Mouse (Mus musculus): ENCODE measurements at regions not wholly inside any gene's neighbourhood (a gene's known extent, or its start where the extent isn't known, plus 50 kb on each side); places are given as distances from the start of the nearest gene placed in this dataset.
A peak's percentile ranks its signal among the peaks of the same experiment; 100 is the strongest.
"Not testable (repeated sequence)": the region's sequence is repeated elsewhere in the genome, so short reads cannot be mapped to it uniquely, and the experiment has no call there.

- no peak for DNase-seq (ENCODE audit: low read depth, low spot score)
These were observed 457.3 kb upstream of the Nrsn1 start for GRCm38 (mm10) chr13:25727504-25728095.

- no peak for DNase-seq (ENCODE audit: low read depth, low spot score)
These were observed 452.6 kb upstream of the Nrsn1 start for GRCm38 (mm10) chr13:25722595-25723525.

GRCm38 (mm10) chr13:25700965-25701364, 430.7 kb upstream of the Nrsn1 start:
- no peak for DNase-seq (ENCODE audit: low read depth, low spot score)

- DNase-seq (ENCODE audit: low read depth, low spot score): no peak
These were observed 425.7 kb upstream of the Nrsn1 start for GRCm38 (mm10) chr13:25695956-25696355.

GRCm38 (mm10) chr13:25695017-25695604, 424.8 kb upstream of the Nrsn1 start:
- DNase-seq (ENCODE audit: low read depth, low spot score): no peak

- DNase-seq (ENCODE audit: low read depth, low spot score): no peak
These were observed 408.0 kb upstream of the Nrsn1 start for GRCm38 (mm10) chr13:25678221-25678735.

GRCm38 (mm10) chr13:25675208-25675607, 404.9 kb upstream of the Nrsn1 start:
- no peak for DNase-seq (ENCODE audit: low read depth, low spot score)

- no peak for DNase-seq (ENCODE audit: low read depth, low spot score)
These were observed 395.7 kb upstream of the Nrsn1 start for GRCm38 (mm10) chr13:25666022-25666421.

- DNase-seq (ENCODE audit: low read depth, low spot score): no peak
These were observed 394.8 kb upstream of the Nrsn1 start for GRCm38 (mm10) chr13:25664963-25665606.

- DNase-seq (ENCODE audit: low read depth, low spot score): no peak
These were observed 378.1 kb upstream of the Nrsn1 start for GRCm38 (mm10) chr13:25648430-25648786.

GRCm38 (mm10) chr13:25647711-25648429, 377.6 kb upstream of the Nrsn1 start:
- DNase-seq (ENCODE audit: low read depth, low spot score): no peak

GRCm38 (mm10) chr13:25639522-25640291, 369.4 kb upstream of the Nrsn1 start:
- peak; percentile 48 for DNase-seq (ENCODE audit: low read depth, low spot score)

GRCm38 (mm10) chr13:25629466-25629865, 359.2 kb upstream of the Nrsn1 start:
- no peak for DNase-seq (ENCODE audit: low read depth, low spot score)

- DNase-seq (ENCODE audit: low read depth, low spot score): no peak
These were observed 347.3 kb upstream of the Nrsn1 start for GRCm38 (mm10) chr13:25617578-25617977.

GRCm38 (mm10) chr13:25611986-25612385, 341.7 kb upstream of the Nrsn1 start:
- no peak for DNase-seq (ENCODE audit: low read depth, low spot score)

GRCm38 (mm10) chr13:25609641-25610040, 339.3 kb upstream of the Nrsn1 start:
- no peak for DNase-seq (ENCODE audit: low read depth, low spot score)

- no peak for DNase-seq (ENCODE audit: low read depth, low spot score)
These were observed 338.9 kb upstream of the Nrsn1 start for GRCm38 (mm10) chr13:25609241-25609640.

GRCm38 (mm10) chr13:25601351-25601750, 331.0 kb upstream of the Nrsn1 start:
- not testable (repeated sequence) for DNase-seq (ENCODE audit: low read depth, low spot score)

- no peak for DNase-seq (ENCODE audit: low read depth, low spot score)
These were observed 324.3 kb upstream of the Nrsn1 start for GRCm38 (mm10) chr13:25594629-25595028.

- no peak for DNase-seq (ENCODE audit: low read depth, low spot score)
These were observed 300.3 kb upstream of the Nrsn1 start for GRCm38 (mm10) chr13:25570641-25571040.
